Mouse (Mus musculus): ENCODE data around the gene Tjp1. TPM values are rescaled to one million over a fixed set of nuclear protein-coding genes. Genes with fewer than 3 reads are reported as not detected.

Tjp1 gene
- polyA plus RNA-seq, 1 experiment from 2014 or later, result 15.3 TPM

DNA sequence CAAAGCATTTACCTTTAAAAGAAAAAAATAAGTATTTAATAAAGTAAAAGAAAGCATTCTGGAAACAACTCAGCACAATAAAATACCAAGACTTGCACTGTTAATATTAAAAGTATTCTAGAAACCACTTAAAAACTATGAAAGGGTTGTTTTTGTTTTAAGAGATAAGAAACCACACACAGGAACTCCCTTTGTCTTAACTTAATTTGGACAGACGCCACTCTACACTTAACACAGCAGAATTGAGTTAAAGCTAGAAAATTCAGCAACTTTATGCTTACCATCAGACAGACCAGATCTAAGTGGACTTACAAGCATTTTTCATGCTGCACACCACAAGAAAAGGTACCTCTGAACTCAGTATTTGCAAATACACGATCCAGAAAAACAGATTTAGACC lies 172.7 kb downstream of the Tjp1 start:
- peak overlapping the region in 1 of 2 experiments; percentile 30; a peak in 3 of 4 replicates for H3K27ac ChIP-seq (replicated peaks in 1 of 2; ENCODE audit: control insufficient read depth in 1 of 2, insufficient read depth in 1 of 2, low read depth in 2 of 2, low read length in 2 of 2)
- no peaks in the 10 kb centered on the region for H3K9me3 ChIP-seq (ENCODE audit: control insufficient read depth, low read length)
- 59% methylated on average over 2 of the region's 2 CpGs for WGBS
- no peaks in the 10 kb centered on the region for H3K27me3 ChIP-seq (ENCODE audit: control insufficient read depth, insufficient read depth, low read length)
- ATAC-seq (ENCODE audit: insufficient number of reproducible peaks, insufficient read depth, low FRiP score, low read depth), result no peak
- H3K9ac ChIP-seq (ENCODE audit: low read length), result peak overlapping the region; percentile 3; the same call in 1 of the 2 replicates
- H3K4me3 ChIP-seq (ENCODE audit: control insufficient read depth in 1 of 2, insufficient read depth in 1 of 2, low read depth in 1 of 2, low read length in 2 of 2), result no peak overlapping the region
- no peak overlapping the region; the same call in 1 of the 2 replicates for H3K4me2 ChIP-seq (ENCODE audit: low read length)
- H3K4me1 ChIP-seq (ENCODE audit: control insufficient read depth in 2 of 2, insufficient read depth in 2 of 2, low read length in 2 of 2), result peaks cover 7 to 50% of the 10 kb centered on the region in 2 experiments
- 0 out of 2 replicates have a peak, but pooled peaks cover 7% of the 10 kb centered on the region for H3K36me3 ChIP-seq (ENCODE audit: control insufficient read depth, insufficient read depth, low read length)

DNA sequence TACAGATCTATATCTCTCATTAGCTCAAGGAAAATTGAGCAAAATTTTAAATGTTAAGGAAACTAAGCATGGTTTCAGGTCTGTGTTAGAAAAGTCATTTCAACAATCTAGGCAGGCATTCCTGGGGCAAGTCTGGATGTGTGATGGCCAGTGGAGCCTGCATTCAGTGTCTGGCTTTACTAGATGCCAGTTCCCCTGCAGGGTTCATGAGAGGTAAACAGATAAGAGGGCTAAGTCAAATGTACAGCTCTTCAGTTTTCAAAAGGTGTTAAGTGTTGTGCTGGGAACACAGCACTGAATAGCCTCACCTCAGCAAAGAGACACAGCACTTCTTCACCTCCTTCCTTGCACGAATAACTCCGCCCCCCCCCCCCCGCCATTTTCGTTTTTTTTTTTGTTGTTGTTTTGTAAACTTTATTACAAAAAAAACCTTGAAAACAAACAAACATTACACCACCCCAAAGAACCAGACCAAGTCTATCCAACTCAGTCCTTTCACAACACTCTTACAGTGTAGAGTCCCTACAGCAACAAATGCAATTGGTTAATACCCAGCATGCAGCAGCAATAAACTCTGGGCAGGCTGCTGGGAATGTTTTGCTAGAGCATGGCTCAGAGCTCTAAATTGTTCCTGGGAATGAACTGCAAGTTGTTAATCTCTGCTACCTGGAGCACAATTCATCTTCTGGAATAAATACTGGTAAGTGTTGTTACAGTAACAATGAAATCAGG lies 177.1 kb downstream of the Tjp1 start:
- H3K27ac ChIP-seq (replicated peaks in 1 of 2; ENCODE audit: control insufficient read depth in 1 of 2, insufficient read depth in 1 of 2, low read depth in 2 of 2, low read length in 2 of 2), result no peak overlapping the region; a peak in 1 of 4 replicates

DNA sequence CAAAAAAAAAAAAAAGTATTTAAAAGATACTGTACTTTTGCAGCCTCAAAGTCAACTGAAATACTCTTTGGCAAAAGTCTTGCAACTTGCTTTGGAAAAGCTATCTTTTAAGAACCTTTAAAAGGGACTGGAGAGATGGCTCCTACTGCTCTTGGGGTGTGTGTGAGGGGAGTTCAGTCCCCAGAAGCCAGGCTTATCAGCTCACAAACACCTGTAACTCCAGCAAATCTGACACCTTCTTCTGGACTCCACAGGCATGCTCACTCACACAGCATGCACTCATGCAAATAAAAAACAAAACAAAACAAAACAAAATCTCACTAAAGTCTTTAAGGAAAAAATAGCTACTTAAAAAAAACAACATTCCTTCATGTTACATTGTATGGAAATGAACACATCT lies 179.0 kb downstream of the Tjp1 start:
- no peaks in the 10 kb centered on the region for H3K9me3 ChIP-seq (ENCODE audit: control insufficient read depth, low read length)
- H3K4me2 ChIP-seq (ENCODE audit: low read length), result no peak overlapping the region
- no peaks in the 10 kb centered on the region for H3K27me3 ChIP-seq (ENCODE audit: control insufficient read depth, insufficient read depth, low read length)
- ATAC-seq (ENCODE audit: insufficient number of reproducible peaks, insufficient read depth, low FRiP score, low read depth), result no peak
- no peak overlapping the region for H3K4me3 ChIP-seq (ENCODE audit: control insufficient read depth in 1 of 2, insufficient read depth in 1 of 2, low read depth in 1 of 2, low read length in 2 of 2)
- H3K9ac ChIP-seq (ENCODE audit: low read length), result no peak overlapping the region
- H3K4me1 ChIP-seq (ENCODE audit: control insufficient read depth in 2 of 2, insufficient read depth in 2 of 2, low read length in 2 of 2), result peaks cover 7 to 18% of the 10 kb centered on the region in 2 experiments; a peak in 3 of 4 replicates
- 0 out of 2 replicates have a peak, but pooled peaks cover 5% of the 10 kb centered on the region for H3K36me3 ChIP-seq (ENCODE audit: control insufficient read depth, insufficient read depth, low read length)
- no peak overlapping the region for H3K27ac ChIP-seq (replicated peaks in 1 of 2; ENCODE audit: control insufficient read depth in 1 of 2, insufficient read depth in 1 of 2, low read depth in 2 of 2, low read length in 2 of 2)

More for the DNA sequence above, 177.1 kb downstream of the Tjp1 start:
- no peak overlapping the region for H3K4me2 ChIP-seq (ENCODE audit: low read length)
- H3K36me3 ChIP-seq (ENCODE audit: control insufficient read depth, insufficient read depth, low read length), result 0 out of 2 replicates have a peak, but pooled peaks cover 7% of the 10 kb centered on the region
- H3K4me1 ChIP-seq (ENCODE audit: control insufficient read depth in 2 of 2, insufficient read depth in 2 of 2, low read length in 2 of 2), result peaks cover 7 to 29% of the 10 kb centered on the region in 2 experiments; a peak in 3 of 4 replicates
- no peaks in the 10 kb centered on the region for H3K27me3 ChIP-seq (ENCODE audit: control insufficient read depth, insufficient read depth, low read length)
- H3K9me3 ChIP-seq (ENCODE audit: control insufficient read depth, low read length), result no peaks in the 10 kb centered on the region
- H3K9ac ChIP-seq (ENCODE audit: low read length), result no peak overlapping the region
- no peak overlapping the region for H3K4me3 ChIP-seq (ENCODE audit: control insufficient read depth in 1 of 2, insufficient read depth in 1 of 2, low read depth in 1 of 2, low read length in 2 of 2)
- ATAC-seq (ENCODE audit: insufficient number of reproducible peaks, insufficient read depth, low FRiP score, low read depth), result no peak
- WGBS, result 48% methylated on average over 4 of the region's 4 CpGs

DNA sequence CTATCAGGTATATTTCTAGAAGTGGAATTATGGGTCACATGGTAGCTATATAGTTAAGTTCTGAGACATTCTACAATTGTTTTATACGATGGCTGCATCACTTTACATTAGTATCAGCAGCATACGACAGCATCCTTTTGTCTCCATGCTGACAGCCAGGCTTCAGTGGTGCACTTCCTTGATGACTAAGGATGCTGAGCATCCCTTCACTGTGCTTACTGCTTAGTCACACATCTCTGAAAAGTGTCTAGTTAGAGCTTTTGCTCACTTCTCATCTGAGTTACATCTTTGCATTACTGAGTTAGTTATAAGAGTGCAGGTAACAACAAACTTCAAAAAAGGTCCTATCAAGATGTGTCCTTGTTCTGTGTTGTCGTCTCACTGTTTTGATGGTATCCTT lies 182.3 kb downstream of the Tjp1 start:
- 77% methylated on average over 3 of the region's 3 CpGs for WGBS
- Histone ChIP-seq H3K9me3 (ENCODE audit: control insufficient read depth, low read length) (no peaks in the 10 kb centered on the region), H3K4me3 (ENCODE audit: control insufficient read depth in 1 of 2, insufficient read depth in 1 of 2, low read depth in 1 of 2, low read length in 2 of 2) (no peak overlapping the region), H3K36me3 (ENCODE audit: control insufficient read depth, insufficient read depth, low read length) (peaks cover 25% of the 10 kb centered on the region), H3K27me3 (ENCODE audit: control insufficient read depth, insufficient read depth, low read length) (no peaks in the 10 kb centered on the region), H3K27ac (replicated peaks in 1 of 2; ENCODE audit: control insufficient read depth in 1 of 2, insufficient read depth in 1 of 2, low read depth in 2 of 2, low read length in 2 of 2) (no peak overlapping the region), H3K9ac (ENCODE audit: low read length) (no peak overlapping the region), H3K4me1 (ENCODE audit: control insufficient read depth in 2 of 2, insufficient read depth in 2 of 2, low read length in 2 of 2) (peaks cover 6 to 10% of the 10 kb centered on the region in 2 experiments; a peak in 3 of 4 replicates), H3K4me2 (ENCODE audit: low read length) (no peak overlapping the region)
- ATAC-seq (ENCODE audit: insufficient number of reproducible peaks, insufficient read depth, low FRiP score, low read depth), result no peak

DNA sequence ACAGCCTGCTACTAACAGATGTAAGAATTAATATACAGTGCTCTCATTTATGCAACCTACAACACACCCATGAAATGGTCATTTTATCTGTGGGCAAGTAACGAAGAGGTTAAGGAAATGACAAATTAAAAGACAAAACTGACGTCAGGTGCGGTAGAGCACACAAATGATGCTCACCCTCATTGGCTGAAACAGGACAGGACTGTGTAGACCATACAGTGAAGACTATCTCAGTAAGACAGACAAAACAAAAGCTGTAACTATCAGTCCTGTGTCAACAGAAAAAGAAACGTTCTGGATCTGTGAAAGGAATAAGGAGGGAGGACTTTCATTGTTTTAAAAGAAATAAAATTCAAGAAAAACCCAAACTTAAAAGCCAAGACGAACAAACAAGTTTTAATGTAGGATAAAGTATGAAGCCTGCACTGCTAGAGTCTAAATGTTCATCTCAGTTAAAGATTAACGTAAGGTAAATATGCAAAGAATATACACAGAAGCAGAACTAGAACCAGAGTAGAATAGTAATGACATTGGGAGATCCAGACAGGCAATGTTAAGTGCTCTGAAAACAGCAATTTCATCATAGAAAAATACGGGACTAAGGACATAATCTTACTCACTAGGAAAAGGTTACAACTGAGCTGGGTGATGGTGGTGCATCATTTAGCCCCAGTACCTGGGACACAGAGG lies 189.9 kb downstream of the Tjp1 start:
- no peak for ATAC-seq (ENCODE audit: insufficient number of reproducible peaks, insufficient read depth, low FRiP score, low read depth)
- no peaks in the 10 kb centered on the region for H3K4me1 ChIP-seq (ENCODE audit: control insufficient read depth in 2 of 2, insufficient read depth in 2 of 2, low read length in 2 of 2)
- no peaks in the 10 kb centered on the region for H3K27me3 ChIP-seq (ENCODE audit: control insufficient read depth, insufficient read depth, low read length)
- no peak overlapping the region for H3K27ac ChIP-seq (replicated peaks in 1 of 2; ENCODE audit: control insufficient read depth in 1 of 2, insufficient read depth in 1 of 2, low read depth in 2 of 2, low read length in 2 of 2)
- no peak overlapping the region for H3K9ac ChIP-seq (ENCODE audit: low read length)
- no peaks in the 10 kb centered on the region for H3K9me3 ChIP-seq (ENCODE audit: control insufficient read depth, low read length)
- no peak overlapping the region for H3K4me3 ChIP-seq (ENCODE audit: control insufficient read depth in 1 of 2, insufficient read depth in 1 of 2, low read depth in 1 of 2, low read length in 2 of 2)
- 84% methylated on average over 7 of the region's 7 CpGs for WGBS
- no peak overlapping the region for H3K4me2 ChIP-seq (ENCODE audit: low read length)
- peaks cover 87% of the 10 kb centered on the region for H3K36me3 ChIP-seq (ENCODE audit: control insufficient read depth, insufficient read depth, low read length)

DNA sequence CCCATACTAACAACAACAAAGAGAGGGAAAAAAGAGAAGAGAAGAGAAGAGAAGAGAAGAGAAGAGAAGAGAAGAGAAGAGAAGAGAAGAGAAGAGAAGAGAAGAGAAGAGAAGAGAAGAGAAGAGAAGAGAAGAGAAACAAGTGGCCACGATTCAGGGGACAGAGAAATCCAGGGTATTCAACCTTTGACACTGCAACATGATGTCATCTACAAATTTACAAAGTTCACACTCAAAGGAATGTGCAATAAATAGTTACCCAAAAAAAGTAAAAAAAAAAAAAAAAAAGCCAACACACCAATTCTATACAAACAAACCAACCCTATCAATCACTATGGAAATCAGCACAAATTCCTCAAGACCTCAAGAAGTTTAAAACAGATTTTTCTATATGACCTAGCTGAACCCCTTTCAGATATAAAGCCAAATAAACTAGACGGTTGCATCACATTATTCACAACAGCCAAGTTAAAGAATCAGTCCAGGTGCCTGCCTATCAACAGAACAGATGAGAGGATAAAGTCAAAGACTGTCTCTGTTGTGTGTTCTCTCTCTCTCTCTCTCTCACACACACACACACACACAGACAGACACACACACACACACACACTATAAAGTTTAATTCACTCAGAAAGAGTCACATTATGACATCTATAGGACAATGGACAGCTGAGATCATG lies 194.4 kb downstream of the Tjp1 start:
- no peak overlapping the region for H3K4me3 ChIP-seq (ENCODE audit: control insufficient read depth in 1 of 2, insufficient read depth in 1 of 2, low read depth in 1 of 2, low read length in 2 of 2)
- WGBS, result 84% methylated on average over 2 of the region's 2 CpGs
- no peak overlapping the region for H3K4me2 ChIP-seq (ENCODE audit: low read length)
- H3K4me1 ChIP-seq (ENCODE audit: control insufficient read depth in 2 of 2, insufficient read depth in 2 of 2, low read length in 2 of 2), result no peaks in the 10 kb centered on the region
- no peak for ATAC-seq (ENCODE audit: insufficient number of reproducible peaks, insufficient read depth, low FRiP score, low read depth)
- no peaks in the 10 kb centered on the region for H3K9me3 ChIP-seq (ENCODE audit: control insufficient read depth, low read length)
- H3K27me3 ChIP-seq (ENCODE audit: control insufficient read depth, insufficient read depth, low read length), result no peaks in the 10 kb centered on the region
- no peak overlapping the region for H3K9ac ChIP-seq (ENCODE audit: low read length)
- no peak overlapping the region for H3K27ac ChIP-seq (replicated peaks in 1 of 2; ENCODE audit: control insufficient read depth in 1 of 2, insufficient read depth in 1 of 2, low read depth in 2 of 2, low read length in 2 of 2)
- peaks cover 85% of the 10 kb centered on the region for H3K36me3 ChIP-seq (ENCODE audit: control insufficient read depth, insufficient read depth, low read length)

DNA sequence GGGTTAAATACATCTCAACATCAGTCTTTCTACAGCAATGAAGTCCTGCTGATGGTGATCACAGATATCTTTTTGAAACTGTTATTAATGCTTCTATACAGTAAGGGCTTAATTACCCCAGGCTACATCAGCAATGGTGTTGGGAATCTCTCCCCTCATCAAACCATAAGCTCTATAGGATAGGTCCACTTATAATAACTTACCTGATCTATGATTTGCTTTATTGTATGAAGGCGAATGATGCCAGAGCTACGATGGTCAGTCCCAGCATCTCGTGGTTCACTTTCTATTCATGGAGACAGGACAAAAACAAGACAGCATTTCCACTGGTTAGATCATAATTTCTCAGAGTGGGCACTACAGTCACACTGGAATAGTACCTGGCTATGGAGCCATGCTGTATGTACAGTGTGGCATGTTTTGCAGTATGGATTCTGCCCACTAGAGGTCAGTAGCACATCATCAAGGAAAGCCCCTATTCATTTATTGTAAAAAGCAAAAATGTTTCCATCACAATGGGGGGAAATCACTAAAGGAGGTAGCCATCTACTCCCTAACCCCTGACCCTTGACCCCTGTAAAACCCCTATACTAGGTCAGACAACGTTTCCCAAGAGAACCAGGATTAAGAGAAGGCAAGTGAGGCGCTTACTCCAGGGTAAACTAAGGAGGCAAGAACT lies 208.4 kb downstream of the Tjp1 start:
- WGBS, result 70% methylated on average over 5 of the region's 5 CpGs
- Histone ChIP-seq H3K4me1 (ENCODE audit: control insufficient read depth in 2 of 2, insufficient read depth in 2 of 2, low read length in 2 of 2) (no peaks in the 10 kb centered on the region), H3K4me2 (ENCODE audit: low read length) (no peak overlapping the region), H3K4me3 (ENCODE audit: control insufficient read depth in 1 of 2, insufficient read depth in 1 of 2, low read depth in 1 of 2, low read length in 2 of 2) (no peak overlapping the region), H3K9ac (ENCODE audit: low read length) (no peak overlapping the region), H3K36me3 (ENCODE audit: control insufficient read depth, insufficient read depth, low read length) (peaks cover 92% of the 10 kb centered on the region), H3K9me3 (ENCODE audit: control insufficient read depth, low read length) (no peaks in the 10 kb centered on the region), H3K27me3 (ENCODE audit: control insufficient read depth, insufficient read depth, low read length) (no peaks in the 10 kb centered on the region), H3K27ac (replicated peaks in 1 of 2; ENCODE audit: control insufficient read depth in 1 of 2, insufficient read depth in 1 of 2, low read depth in 2 of 2, low read length in 2 of 2) (no peak overlapping the region)
- ATAC-seq (ENCODE audit: insufficient number of reproducible peaks, insufficient read depth, low FRiP score, low read depth), result no peak

Measured in heart, embryonic 14.5 days (tissue).